In genomic region chr19:42069241-42069525, GRCm38 (mm10) we compare ENCODE assay signal across 10 mouse cellular contexts. TPM values are rescaled to one million over a fixed set of nuclear protein-coding genes. Genes with fewer than 3 reads are reported as not detected.
DNase-seq lines count a peak whose midpoint lies in the region; ATAC-seq and TF ChIP-seq lines count a peak whose summit lies in the region.
"Had no signal": no experiment of that assay in that cellular context is flagged by ENCODE, and none has a peak within 500 bp of the region (broad histone marks: within the 10 kb centered on the region; RNA-seq: fewer than 3 reads in every experiment).

No protein-coding gene starts in this region.

- no peak for ATAC-seq in lung, embryonic 14.5 days (ENCODE audit: insufficient read depth)

- peaks cover 11% of the 10 kb centered on the region for H3K4me1 ChIP-seq in kidney, adult 2 months (ENCODE audit: control insufficient read depth, insufficient read depth, low read length)
- no peaks in the 10 kb centered on the region for H3K4me1 ChIP-seq in brown adipose tissue, adult 24 weeks (ENCODE audit: control insufficient read depth, insufficient read depth, insufficient read length, low read length)
- no peaks in the 10 kb centered on the region for H3K4me1 ChIP-seq in lung, embryonic 14.5 days (ENCODE audit: insufficient read depth)
- H3K4me1 ChIP-seq in limb, embryonic 10.5 days: no peaks in the 10 kb centered on the region; the same call in none of the 2 replicates

- 0 out of 2 replicates have a peak overlapping the region, but pooled peaks have one; percentile 5 for H3K27ac ChIP-seq in kidney, adult 2 months (ENCODE audit: insufficient read depth, low read depth, low read length)
- H3K27ac ChIP-seq in brown adipose tissue, adult 24 weeks (replicated peaks; ENCODE audit: low read depth, low read length): peak overlapping the region; percentile 44; the same call in 1 of the 2 replicates
- H3K27ac ChIP-seq in lung, embryonic 14.5 days (ENCODE audit: low read depth): no peak overlapping the region
- H3K27ac ChIP-seq in limb, embryonic 10.5 days: no peak overlapping the region

- 32% methylated on average over 6 of the region's 6 CpGs for WGBS in kidney, adult 2 months
- 52% methylated on average over 6 of the region's 6 CpGs for WGBS in lung, embryonic 14.5 days
- 69% methylated on average over 6 of the region's 6 CpGs for WGBS in limb, embryonic 10.5 days

- TF ChIP-seq POLR2A in kidney, adult 2 months (IDR thresholded peaks at IDR 0.05; ENCODE audit: low read depth, low read length): no peak

- 0 out of 2 replicates have a peak, but pooled peaks cover 2% of the 10 kb centered on the region for H3K36me3 ChIP-seq in kidney, adult 2 months (ENCODE audit: control insufficient read depth, insufficient read depth, low read length)
- no peaks in the 10 kb centered on the region for H3K36me3 ChIP-seq in lung, embryonic 14.5 days (ENCODE audit: insufficient read depth)
- peaks cover 4% of the 10 kb centered on the region for H3K36me3 ChIP-seq in limb, embryonic 10.5 days

- TF ChIP-seq CTCF in kidney, adult 2 months (conservative IDR thresholded peaks at IDR 0.05; ENCODE audit: insufficient read depth, insufficient read length, low read depth, low read length): peak; percentile 65
- TF ChIP-seq CTCF in lung, embryonic 14.5 days (IDR thresholded peaks at IDR 0.05; ENCODE audit: low read depth): peak; percentile 65

- no peaks in the 10 kb centered on the region for H3K27me3 ChIP-seq in kidney, adult 2 months (replicated peaks; ENCODE audit: control insufficient read depth, insufficient read depth, low read length)
- no peaks in the 10 kb centered on the region for H3K27me3 ChIP-seq in lung, embryonic 14.5 days (ENCODE audit: insufficient read depth, low read length)
- H3K27me3 ChIP-seq in limb, embryonic 10.5 days (ENCODE audit: low read depth, poor library complexity, severe bottlenecking): no peaks in the 10 kb centered on the region

- peak; percentile 36 for DNase-seq in adrenal gland, postnatal 14 days
- DNase-seq in adrenal gland, adult 8-10 months: no peak
- DNase-seq in kidney, adult 2 months: peak; percentile 64
- DNase-seq in kidney, adult 18-20 months: no peak
- peak; percentile 62 for DNase-seq in lung, embryonic 14.5 days
- DNase-seq in spleen, postnatal 14 days (ENCODE audit: low spot score in 2 of 2): no peak
- no peak for DNase-seq in limb, embryonic 10.5 days (ENCODE audit: low spot score)

- H3K9me3 ChIP-seq in lung, embryonic 14.5 days (ENCODE audit: low read depth, low read length): no peaks in the 10 kb centered on the region
- H3K9me3 ChIP-seq in limb, embryonic 10.5 days (replicated peaks): no peaks in the 10 kb centered on the region

- no peak overlapping the region for H3K9ac ChIP-seq in lung, embryonic 14.5 days

- H3K4me2 ChIP-seq in lung, embryonic 14.5 days: no peak overlapping the region

- H3K4me3 ChIP-seq in kidney, adult 2 months (ENCODE audit: insufficient read depth, low read depth, low read length): no peak overlapping the region
- peak overlapping the region; percentile 37 for H3K4me3 ChIP-seq in brown adipose tissue, adult 24 weeks (ENCODE audit: insufficient read depth, low read depth, low read length)
- H3K4me3 ChIP-seq in lung, embryonic 14.5 days (ENCODE audit: low read depth, low read length): no peak overlapping the region
- no peak overlapping the region for H3K4me3 ChIP-seq in limb, embryonic 10.5 days

RNA-seq across cellular contexts. Expression of gene Morn4, which starts 17.0 kb away (rescaled TPM):
- 5.4 and 7.4 TPM in 2 replicates for total RNA-seq in adrenal gland, postnatal 14 days (2021)
- total RNA-seq in adrenal gland, adult 8-10 months (2022): 10 to 100 TPM in 3 of 4 experiments, 1 to 10 TPM in 1; 9.1 to 25.1 (median 19.8) TPM
- 25.9 and 26.3 TPM in 2 replicates for polyA plus RNA-seq in kidney, adult 2 months (2012; rRNA removed)
- polyA plus RNA-seq in brown adipose tissue, adult 24 weeks (2012; ENCODE audit: insufficient read depth, insufficient read length, missing spikeins): 0.63 TPM in 1 of 2 replicates, not detected in the other
- polyA plus RNA-seq in lung, embryonic 14.5 days (2014; fragmentation: Nextera tagmentation; extraction: Ambion mirVana): 24.8 and 25.0 TPM in 2 replicates
- polyA plus RNA-seq in limb, embryonic 10.5 days (2016; fragmentation: Nextera tagmentation; extraction: Ambion mirVana): 43.6 and 49.0 TPM in 2 replicates
- total RNA-seq: monocyte, adult 5-6 weeks had no signal

RNA-seq across cellular contexts. Expression of gene 4933411K16Rik, which starts 17.1 kb away (rescaled TPM):
- 0.64 and 0.96 TPM in 2 replicates for total RNA-seq in adrenal gland, postnatal 14 days (2021)
- 1 to 10 TPM in 2 of 4 experiments, under 1 TPM in 2; 0.58 to 3.5 (median 1.5) TPM for total RNA-seq in adrenal gland, adult 8-10 months (2022)
- 3.6 and 5.1 TPM in 2 replicates for polyA plus RNA-seq in kidney, adult 2 months (2012; rRNA removed)
- polyA plus RNA-seq in brown adipose tissue, adult 24 weeks (2012; ENCODE audit: insufficient read depth, insufficient read length, missing spikeins): not detected in 2 replicates
- 0.18 TPM in 1 of 2 replicates, not detected in the other for polyA plus RNA-seq in lung, embryonic 14.5 days (2014; fragmentation: Nextera tagmentation; extraction: Ambion mirVana)
- 0.24 TPM in 1 of 2 replicates, not detected in the other for polyA plus RNA-seq in limb, embryonic 10.5 days (2016; fragmentation: Nextera tagmentation; extraction: Ambion mirVana)
- polyA plus RNA-seq: stomach, embryonic 16.5 days had no signal

RNA-seq across cellular contexts. Expression of gene Pi4k2a, which starts 21.1 kb away (rescaled TPM):
- total RNA-seq in adrenal gland, postnatal 14 days (2021): 50.4 and 51.5 TPM in 2 replicates
- 10 to 100 TPM; 78.8 to 81.8 (median 80.4) TPM for total RNA-seq in adrenal gland, adult 8-10 months (2022)
- 41.7 and 45.4 TPM in 2 replicates for polyA plus RNA-seq in kidney, adult 2 months (2012; rRNA removed)
- polyA plus RNA-seq in brown adipose tissue, adult 24 weeks (2012; ENCODE audit: insufficient read depth, insufficient read length, missing spikeins): 14.4 and 21.6 TPM in 2 replicates
- polyA plus RNA-seq in lung, embryonic 14.5 days (2014; fragmentation: Nextera tagmentation; extraction: Ambion mirVana): 32.8 and 34.3 TPM in 2 replicates
- 31.9 and 33.0 TPM in 2 replicates for polyA plus RNA-seq in limb, embryonic 10.5 days (2016; fragmentation: Nextera tagmentation; extraction: Ambion mirVana)

RNA-seq across cellular contexts. Expression of gene Hoga1, which starts 23.8 kb away (rescaled TPM):
- total RNA-seq in adrenal gland, postnatal 14 days (2021): 6.2 and 22.7 TPM in 2 replicates
- total RNA-seq in adrenal gland, adult 8-10 months (2022): 10 to 100 TPM in 2 of 4 experiments, 1 to 10 TPM in 2; 2.8 to 17.4 (median 9.1) TPM
- polyA plus RNA-seq in kidney, adult 2 months (2012; rRNA removed): 167 and 177 TPM in 2 replicates
- 3.3 and 5.7 TPM in 2 replicates for polyA plus RNA-seq in brown adipose tissue, adult 24 weeks (2012; ENCODE audit: insufficient read depth, insufficient read length, missing spikeins)
- 1.2 and 1.6 TPM in 2 replicates for polyA plus RNA-seq in lung, embryonic 14.5 days (2014; fragmentation: Nextera tagmentation; extraction: Ambion mirVana)
- polyA plus RNA-seq in limb, embryonic 10.5 days (2016; fragmentation: Nextera tagmentation; extraction: Ambion mirVana): 1.1 and 1.3 TPM in 2 replicates
- total RNA-seq: monocyte, adult 5-6 weeks had no signal

RNA-seq across cellular contexts. Expression of gene Ankrd2, which starts 33.4 kb away (rescaled TPM):
- 0.68 and 0.82 TPM in 2 replicates for total RNA-seq in adrenal gland, postnatal 14 days (2021)
- total RNA-seq in adrenal gland, adult 8-10 months (2022): 1 to 10 TPM in 1 of 4 experiments, under 1 TPM in 2, not detected in 1; 0.27 to 1.3 (median 0.42) TPM
- 0.14 and 2.2 TPM in 2 replicates for polyA plus RNA-seq in kidney, adult 2 months (2012; rRNA removed)
- polyA plus RNA-seq in brown adipose tissue, adult 24 weeks (2012; ENCODE audit: insufficient read depth, insufficient read length, missing spikeins): 2.1 and 3.2 TPM in 2 replicates
- polyA plus RNA-seq in lung, embryonic 14.5 days (2014; fragmentation: Nextera tagmentation; extraction: Ambion mirVana): 0.17 and 0.41 TPM in 2 replicates
- not detected in 2 replicates for polyA plus RNA-seq in limb, embryonic 10.5 days (2016; fragmentation: Nextera tagmentation; extraction: Ambion mirVana)
- total RNA-seq: monocyte, adult 5-6 weeks had no signal

Comparison
In these comparisons a context has a peak if more than half of its experiments do, and no peak if none do; other contexts are left out.
1. DNase-seq: peak in adrenal gland, postnatal 14 days (single experiment), kidney, adult 2 months (single experiment) and lung, embryonic 14.5 days (single experiment); none in adrenal gland, adult 8-10 months (single experiment), kidney, adult 18-20 months (single experiment), spleen, postnatal 14 days (0 of 2) and limb, embryonic 10.5 days (single experiment).
2. H3K27ac ChIP-seq: peak in kidney, adult 2 months (single experiment) and brown adipose tissue, adult 24 weeks (single experiment); none in lung, embryonic 14.5 days (single experiment) and limb, embryonic 10.5 days (single experiment).
3. RNA of gene Morn4, which starts 17.0 kb away (polyA plus RNA-seq): 43.6 to 49.0 TPM in limb, embryonic 10.5 days, 25.9 to 26.3 TPM in kidney, adult 2 months and 24.8 to 25.0 TPM in lung, embryonic 14.5 days; 0.63 TPM in brown adipose tissue, adult 24 weeks; every median in the first group is over 10 times any median in the second.